Mouse (Mus musculus) forelimb bud, embryonic 11.5 days (tissue): ENCODE measurements around the gene Cactin.

Experiments used
- DNase-seq: peaks from one replicate; pipeline ENCODE4 v3.0.0-alpha.2; 2012; ENCODE audit warnings: low read depth, low spot score

The Cactin gene

GRCm38 (mm10) chr10:81365073-81365472 is 44.2 kb downstream of the Cactin start:
- no peak for DNase-seq

GRCm38 (mm10) chr10:81365672-81366476 is 45.0 kb downstream of the Cactin start, which contains the start of gene 4930404N11Rik:
Gene 4930404N11Rik, minus strand, starts transcription at chr10:81365816.
- DNase-seq: no peak

GRCm38 (mm10) chr10:81366477-81367206 is 45.7 kb downstream of the Cactin start:
- DNase-seq: no peak

GRCm38 (mm10) chr10:81367207-81367495 is 46.2 kb downstream of the Cactin start:
- no peak for DNase-seq

GRCm38 (mm10) chr10:81375322-81375721 is 54.4 kb downstream of the Cactin start:
- no peak for DNase-seq
